Mouse (Mus musculus) skeletal muscle tissue, postnatal 0 days (tissue): ENCODE results near the gene Tnnc1. TPM values are rescaled to one million over a fixed set of nuclear protein-coding genes. Genes with fewer than 3 reads are reported as not detected.

Source experiments
- polyA plus RNA-seq: library from polyadenylated mRNA; unstranded; fragments of >200 nt; fragmentation: Nextera tagmentation; extraction: Ambion mirVana; gene quantifications from 2 replicates; pipeline ENCODE4 v1.2.1, GENCODE M21; 2015

The Tnnc1 gene
- 667 and 776 TPM in 2 replicates for polyA plus RNA-seq

DNA sequence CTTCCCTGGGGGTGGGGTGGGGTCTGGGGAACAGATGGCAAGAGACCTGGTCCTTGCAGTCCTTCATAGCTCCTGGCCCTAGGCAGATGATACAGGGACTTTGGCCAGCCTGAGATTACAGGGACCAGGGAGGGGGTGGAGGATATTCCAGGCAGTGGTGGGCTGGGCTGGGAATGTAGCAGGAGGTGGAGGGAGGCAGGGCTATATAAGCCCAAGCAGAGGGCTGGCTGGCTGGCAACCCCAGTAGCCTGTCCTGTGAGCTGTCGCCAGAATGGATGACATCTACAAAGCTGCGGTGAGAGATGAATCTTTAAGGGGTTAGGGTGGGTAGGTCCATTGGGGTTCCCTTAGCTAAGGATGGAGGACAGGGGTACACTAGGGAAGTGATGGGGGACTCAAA, at the start of gene Tnnc1:
Gene Tnnc1, plus strand, starts transcription at position 229 of the 400 bp plus-strand sequence.

DNA sequence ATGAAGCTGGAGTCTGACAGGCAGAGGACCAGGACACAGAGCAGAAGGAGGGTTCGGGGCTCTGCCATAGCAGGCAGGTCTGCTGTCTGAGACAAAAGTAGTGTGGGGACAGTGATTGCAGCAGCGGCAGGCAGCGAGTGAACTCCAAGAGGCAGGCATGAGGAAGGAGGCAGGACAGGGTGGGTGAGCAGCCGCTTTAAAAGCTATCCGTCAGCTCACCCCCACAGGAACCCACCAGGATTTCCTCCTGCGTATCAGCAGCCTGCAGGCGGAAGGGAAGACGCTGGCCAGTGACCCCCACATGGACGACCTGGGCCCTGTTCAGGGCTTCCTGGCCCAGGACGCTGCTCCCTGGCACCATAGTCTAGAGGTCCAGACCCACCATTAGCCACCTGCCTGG, 39.7 kb upstream of the Tnnc1 start, which contains the start of gene Stab1:
Gene Stab1, minus strand, starts transcription at position 217 of the 400 bp plus-strand sequence.

DNA sequence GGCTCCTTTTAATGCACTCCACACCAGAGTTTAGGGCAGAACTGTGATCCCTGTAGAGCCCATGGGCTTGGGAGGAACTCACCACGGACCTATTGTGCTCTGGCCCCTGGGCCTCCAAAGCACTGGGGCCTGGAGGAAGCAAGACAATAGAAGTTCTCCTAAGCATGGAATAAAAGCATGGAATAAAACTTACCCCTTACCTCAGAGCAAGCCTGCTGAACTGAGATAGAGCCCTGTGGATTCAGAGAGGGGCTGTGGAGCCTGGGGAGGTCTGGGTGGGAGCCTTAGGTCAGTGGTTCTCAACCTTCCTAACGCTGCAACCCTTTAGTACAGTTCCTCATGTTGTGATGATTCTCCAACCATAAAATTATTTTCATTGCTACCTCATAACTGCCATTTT, 8.7 kb downstream of the Tnnc1 start, which contains the start of gene Nisch:
Gene Nisch, minus strand, starts transcription at position 101 of the 400 bp plus-strand sequence.

DNA sequence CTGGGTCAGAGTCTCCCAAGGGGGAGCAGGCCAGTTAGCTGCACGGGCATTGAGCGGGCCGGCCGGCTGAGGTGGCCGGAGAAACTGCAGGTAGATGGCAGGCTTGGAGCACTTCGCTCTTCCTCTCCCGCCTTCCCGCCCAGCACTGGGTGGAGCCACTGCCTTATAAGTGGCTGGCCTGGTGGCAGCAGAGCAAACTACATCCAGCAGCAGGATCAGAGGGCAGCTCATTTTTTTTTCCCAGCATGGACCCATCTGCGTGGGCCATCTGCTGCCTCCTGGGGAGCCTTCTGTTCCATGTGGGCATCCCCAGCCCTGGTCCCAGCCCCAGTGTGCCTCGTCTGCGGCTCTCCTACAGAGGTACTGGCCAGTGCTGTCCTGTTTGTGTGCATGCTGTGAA, 9.6 kb downstream of the Tnnc1 start, which contains the start of gene Sema3g:
Gene Sema3g, plus strand, starts transcription at position 195 of the 400 bp plus-strand sequence.

DNA sequence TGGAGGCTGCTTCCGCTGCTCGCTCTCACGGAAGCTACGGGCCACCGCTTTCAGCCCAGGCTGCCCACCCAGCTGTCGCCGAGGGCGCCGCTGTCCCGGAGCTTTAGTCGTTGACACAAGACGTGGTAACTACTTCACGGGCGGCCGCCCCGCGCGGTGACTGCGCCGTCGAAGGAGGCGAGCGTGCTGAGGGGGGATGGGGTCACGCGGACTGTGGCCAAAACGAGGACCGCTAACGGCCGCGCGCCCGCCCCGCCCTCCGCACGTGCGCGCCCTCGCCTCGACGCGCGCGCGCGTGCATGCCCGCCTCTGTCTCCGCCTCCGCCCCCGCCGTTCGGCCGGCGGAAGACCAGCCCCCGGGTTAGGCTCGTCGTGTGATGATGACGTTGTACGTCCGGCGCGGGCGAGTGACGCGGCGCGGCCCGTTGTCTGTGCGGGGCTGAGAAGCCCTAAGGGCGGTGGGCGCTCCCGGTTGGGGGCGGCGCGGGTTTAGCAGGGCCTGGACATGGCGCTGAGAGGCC, 43.0 kb downstream of the Tnnc1 start, which contains the start of the genes Phf7 and Bap1:
Gene Phf7, minus strand, starts transcription at position 234 of the 521 bp plus-strand sequence.
Gene Bap1, plus strand, starts transcription at position 367 of the 521 bp plus-strand sequence.

Other genes with a start within 250 kb of the Tnnc1 start
- 33.0 and 34.6 TPM in 2 replicates for gene Glt8d1, start 206.9 kb upstream of the Tnnc1 start, polyA plus RNA-seq
- 380 and 384 TPM in 2 replicates for gene Spcs1, start 206.6 kb upstream of the Tnnc1 start, polyA plus RNA-seq
- gene Pbrm1, start 189.2 kb upstream of the Tnnc1 start, polyA plus RNA-seq: 59.3 and 60.2 TPM in 2 replicates
- 54.7 and 56.1 TPM in 2 replicates for gene Gnl3, start 189.2 kb upstream of the Tnnc1 start, polyA plus RNA-seq
- 82.9 and 83.3 TPM in 2 replicates for gene Smim4, start 79.4 kb upstream of the Tnnc1 start, polyA plus RNA-seq
- gene Nt5dc2, start 77.3 kb upstream of the Tnnc1 start, polyA plus RNA-seq: 153 and 175 TPM in 2 replicates
- 31.4 and 46.9 TPM in 2 replicates for gene Stab1, start 39.7 kb upstream of the Tnnc1 start, polyA plus RNA-seq
- gene Nisch, start 8.6 kb downstream of the Tnnc1 start, polyA plus RNA-seq: 133 and 143 TPM in 2 replicates
- 0.78 and 1.1 TPM in 2 replicates for gene Sema3g, start 9.5 kb downstream of the Tnnc1 start, polyA plus RNA-seq
- 14.0 and 14.6 TPM in 2 replicates for gene Phf7, start 43.0 kb downstream of the Tnnc1 start, polyA plus RNA-seq
- 35.0 and 35.8 TPM in 2 replicates for gene Bap1, start 43.1 kb downstream of the Tnnc1 start, polyA plus RNA-seq
- 0.40 and 0.46 TPM in 2 replicates for gene Dnah1, start 115.6 kb downstream of the Tnnc1 start, polyA plus RNA-seq
- 24.5 and 25.0 TPM in 2 replicates for gene Capn7, start 128.3 kb downstream of the Tnnc1 start, polyA plus RNA-seq
- gene Sh3bp5, start 227.8 kb downstream of the Tnnc1 start, polyA plus RNA-seq: 47.5 and 49.3 TPM in 2 replicates